Mouse (Mus musculus): ENCODE data around the gene T.

GRCm38 (mm10) chr17:8385441-8385840, 48.8 kb upstream of the T start:
- TF ChIP-seq CTCF (IDR thresholded peaks at IDR 0.05; ENCODE audit: low read depth) (no peak), EP300 (optimal IDR thresholded peaks at IDR 0.05) (no peak)

All from stomach, postnatal 0 days (tissue).